Mouse (Mus musculus) myocyte (in vitro differentiated cells): ENCODE data around the gene Fam89a.

Experiments
- CEBPB ChIP-seq: IDR thresholded peaks from 2 replicates; pipeline ENCODE4 v1.6.1; 2011; ENCODE audit warnings: mild to moderate bottlenecking, moderate library complexity; ENCODE audit not compliant: poor library complexity, insufficient read depth, severe bottlenecking
- E2F4 ChIP-seq: IDR thresholded peaks from one replicate; pipeline ENCODE4 v1.6.1; 2011; ENCODE audit warnings: mild to moderate bottlenecking, control low read depth, moderate library complexity; ENCODE audit not compliant: insufficient read depth
- MAX ChIP-seq: IDR thresholded peaks from one replicate; pipeline ENCODE4 v1.6.1; 2011; ENCODE audit warnings: low read depth, mild to moderate bottlenecking, control low read depth
- MYOD1 ChIP-seq, 3 experiments: IDR thresholded peaks; one replicate each; pipeline ENCODE4 v1.6.1; 2011; ENCODE audit warnings: control low read depth in 2 of 3, low read depth in 2 of 3, mild to moderate bottlenecking in 2 of 3, moderate library complexity in 1 of 3; ENCODE audit not compliant: insufficient read length in 2 of 3, control insufficient read depth in 1 of 3
- POLR2A ChIP-seq: IDR thresholded peaks from one replicate; pipeline ENCODE4 v1.6.1; 2011; ENCODE audit warnings: low read depth, mild to moderate bottlenecking, control low read depth, moderate library complexity; ENCODE audit not compliant: insufficient read length
- POLR2AphosphoS2 ChIP-seq: IDR thresholded peaks from one replicate; pipeline ENCODE4 v1.6.1; 2011; ENCODE audit warnings: low read depth, control low read depth; ENCODE audit not compliant: insufficient read length
- REST ChIP-seq: IDR thresholded peaks from one replicate; pipeline ENCODE4 v1.6.1; 2011; ENCODE audit warnings: mild to moderate bottlenecking, control low read depth, moderate library complexity; ENCODE audit not compliant: insufficient read depth, insufficient read length
- TCF12 ChIP-seq: IDR thresholded peaks from one replicate; pipeline ENCODE4 v1.6.1; 2011; ENCODE audit warnings: mild to moderate bottlenecking, control low read depth; ENCODE audit not compliant: poor library complexity, insufficient read depth, severe bottlenecking
- USF1 ChIP-seq: IDR thresholded peaks from one replicate; pipeline ENCODE4 v1.6.1; 2011; ENCODE audit warnings: low read depth, mild to moderate bottlenecking, control low read depth, moderate library complexity

GRCm38 (mm10) chr8:124720938-124721861, 30.4 kb downstream of the Fam89a start:
- no peak for TF ChIP-seq CEBPB
- TF ChIP-seq MYOD1 (IDR thresholded peaks at IDR 0.05; ENCODE audit: control insufficient read depth in 1 of 3, insufficient read length in 2 of 3, low read depth in 2 of 3), result no peak
- no peak for TF ChIP-seq POLR2A
- no peak for TF ChIP-seq POLR2AphosphoS2
- no peak for TF ChIP-seq TCF12
- TF ChIP-seq MAX, result no peak
- no peak for TF ChIP-seq REST
- no peak for TF ChIP-seq E2F4
- TF ChIP-seq USF1, result no peak
